Mouse (Mus musculus): ENCODE results near the gene Washc1. TPM values are rescaled to one million over a fixed set of nuclear protein-coding genes. Genes with fewer than 3 reads are reported as not detected.

The Washc1 gene
- polyA plus RNA-seq, 1 experiment from 2014 or later, result 39.1 TPM

Other genes starting within 250 kb of the Washc1 start
- 53.0 and 53.7 TPM in 2 replicates for gene Ralbp1, start 225.7 kb upstream of the Washc1 start, polyA plus RNA-seq (2016; fragmentation: Nextera tagmentation; extraction: Ambion mirVana)
- gene Twsg1, start 160.3 kb upstream of the Washc1 start, polyA plus RNA-seq (2016; fragmentation: Nextera tagmentation; extraction: Ambion mirVana), result 75.0 and 79.0 TPM in 2 replicates
- 69.2 and 72.3 TPM in 2 replicates for gene Ankrd12, start 34.5 kb upstream of the Washc1 start, polyA plus RNA-seq (2016; fragmentation: Nextera tagmentation; extraction: Ambion mirVana)
- 299 and 308 TPM in 2 replicates for gene Ndufv2, start 10.0 kb upstream of the Washc1 start, polyA plus RNA-seq (2016; fragmentation: Nextera tagmentation; extraction: Ambion mirVana)
- gene Ddx11, start 12.0 kb downstream of the Washc1 start, polyA plus RNA-seq (2016; fragmentation: Nextera tagmentation; extraction: Ambion mirVana), result 17.1 and 18.0 TPM in 2 replicates